Mouse (Mus musculus) cortical plate, adult 2 months (tissue): ENCODE measurements at regions not wholly inside any gene's neighbourhood (a gene's known extent, or its start where the extent isn't known, plus 50 kb on each side); places are given as distances from the start of the nearest gene placed in this dataset.

Experiments
- CTCF ChIP-seq: fragments of 200-500 bp; IDR thresholded peaks from 2 replicates; pipeline ENCODE4 v1.5.1; 2011; ENCODE audit warnings: mild to moderate bottlenecking, control low read depth, low read length; ENCODE audit not compliant: insufficient read depth; ENCODE audit errors: extremely low read depth
- POLR2A ChIP-seq: fragments of 200-500 bp; IDR thresholded peaks from 2 replicates; pipeline ENCODE4 v1.6.1; 2011; ENCODE audit warnings: mild to moderate bottlenecking, low read length, control low read depth; ENCODE audit not compliant: insufficient read depth; ENCODE audit errors: extremely low read depth

- no peak for TF ChIP-seq CTCF
- no peak for TF ChIP-seq POLR2A
Measured at GRCm38 (mm10) chr17:13540446-13541241, 186.3 kb downstream of the Tcp10c start.
